Mouse (Mus musculus): ENCODE measurements at regions not wholly inside any gene's neighbourhood (a gene's known extent, or its start where the extent isn't known, plus 50 kb on each side); places are given as distances from the start of the nearest gene placed in this dataset.

- no peaks in the 10 kb centered on the region for H3K27me3 ChIP-seq (ENCODE audit: insufficient read depth, low read length)
- no peaks in the 10 kb centered on the region for H3K4me1 ChIP-seq (replicated peaks; ENCODE audit: insufficient read depth, low read length)
- no peak overlapping the region for H3K4me3 ChIP-seq (replicated peaks; ENCODE audit: low read depth, low read length)
- H3K9ac ChIP-seq (ENCODE audit: low read depth, low read length) = no peak overlapping the region
- DNase-seq (ENCODE audit: low spot score) (no peak), ATAC-seq (replicated peaks; ENCODE audit: low FRiP score, low read depth) (no peak)
- no peaks in the 10 kb centered on the region for H3K36me3 ChIP-seq (ENCODE audit: insufficient read depth, low read length)
- H3K9me3 ChIP-seq (replicated peaks; ENCODE audit: low read length) = no peaks in the 10 kb centered on the region
- no peak overlapping the region for H3K4me2 ChIP-seq (ENCODE audit: low read length)
- TF ChIP-seq CTCF (IDR thresholded peaks at IDR 0.05; ENCODE audit: low read depth) = no peak
- H3K27ac ChIP-seq = no peak overlapping the region
- WGBS = 70% methylated on average over 1 of the region's 1 CpGs
Measured at GRCm38 (mm10) chr6:81517185-81517584, 406.3 kb upstream of the Gcfc2 start.

GRCm38 (mm10) chr6:81562260-81562659 lies 361.2 kb upstream of the Gcfc2 start:
- Histone ChIP-seq H3K4me1 (replicated peaks; ENCODE audit: insufficient read depth, low read length) (no peaks in the 10 kb centered on the region), H3K4me2 (ENCODE audit: low read length) (no peak overlapping the region), H3K4me3 (replicated peaks; ENCODE audit: low read depth, low read length) (no peak overlapping the region), H3K9ac (ENCODE audit: low read depth, low read length) (no peak overlapping the region), H3K27ac (no peak overlapping the region), H3K27me3 (ENCODE audit: insufficient read depth, low read length) (no peaks in the 10 kb centered on the region), H3K9me3 (replicated peaks; ENCODE audit: low read length) (no peaks in the 10 kb centered on the region), H3K36me3 (ENCODE audit: insufficient read depth, low read length) (no peaks in the 10 kb centered on the region)
- DNase-seq (ENCODE audit: low spot score) (no peak), ATAC-seq (replicated peaks; ENCODE audit: low FRiP score, low read depth) (no peak)
- TF ChIP-seq CTCF (IDR thresholded peaks at IDR 0.05; ENCODE audit: low read depth) = no peak
- 55% methylated on average over 2 of the region's 2 CpGs for WGBS

GRCm38 (mm10) chr6:81563192-81563591 lies 360.3 kb upstream of the Gcfc2 start:
- H3K4me2 ChIP-seq (ENCODE audit: low read length) = no peak overlapping the region
- H3K4me3 ChIP-seq (replicated peaks; ENCODE audit: low read depth, low read length) = no peak overlapping the region
- DNase-seq (ENCODE audit: low spot score) (no peak), ATAC-seq (replicated peaks; ENCODE audit: low FRiP score, low read depth) (no peak)
- no peaks in the 10 kb centered on the region for H3K27me3 ChIP-seq (ENCODE audit: insufficient read depth, low read length)
- TF ChIP-seq CTCF (IDR thresholded peaks at IDR 0.05; ENCODE audit: low read depth) = no peak
- 74% methylated on average over 2 of the region's 2 CpGs for WGBS
- no peak overlapping the region for H3K27ac ChIP-seq
- H3K36me3 ChIP-seq (ENCODE audit: insufficient read depth, low read length) = no peaks in the 10 kb centered on the region
- H3K9me3 ChIP-seq (replicated peaks; ENCODE audit: low read length) = no peaks in the 10 kb centered on the region
- H3K4me1 ChIP-seq (replicated peaks; ENCODE audit: insufficient read depth, low read length) = no peaks in the 10 kb centered on the region
- H3K9ac ChIP-seq (ENCODE audit: low read depth, low read length) = no peak overlapping the region

- Histone ChIP-seq H3K36me3 (ENCODE audit: insufficient read depth, low read length) (no peaks in the 10 kb centered on the region), H3K4me1 (replicated peaks; ENCODE audit: insufficient read depth, low read length) (no peaks in the 10 kb centered on the region), H3K4me3 (replicated peaks; ENCODE audit: low read depth, low read length) (no peak overlapping the region), H3K9me3 (replicated peaks; ENCODE audit: low read length) (no peaks in the 10 kb centered on the region), H3K27ac (no peak overlapping the region), H3K27me3 (ENCODE audit: insufficient read depth, low read length) (no peaks in the 10 kb centered on the region), H3K9ac (ENCODE audit: low read depth, low read length) (no peak overlapping the region), H3K4me2 (ENCODE audit: low read length) (no peak overlapping the region)
- ATAC-seq (replicated peaks; ENCODE audit: low FRiP score, low read depth) (no peak), DNase-seq (ENCODE audit: low spot score) (no peak)
- no peak for TF ChIP-seq CTCF (IDR thresholded peaks at IDR 0.05; ENCODE audit: low read depth)
- whole genome bisulfite sequencing = 83% methylated on average over 1 of the region's 1 CpGs
Measured at GRCm38 (mm10) chr6:81564295-81564694, 359.2 kb upstream of the Gcfc2 start.

DNA sequence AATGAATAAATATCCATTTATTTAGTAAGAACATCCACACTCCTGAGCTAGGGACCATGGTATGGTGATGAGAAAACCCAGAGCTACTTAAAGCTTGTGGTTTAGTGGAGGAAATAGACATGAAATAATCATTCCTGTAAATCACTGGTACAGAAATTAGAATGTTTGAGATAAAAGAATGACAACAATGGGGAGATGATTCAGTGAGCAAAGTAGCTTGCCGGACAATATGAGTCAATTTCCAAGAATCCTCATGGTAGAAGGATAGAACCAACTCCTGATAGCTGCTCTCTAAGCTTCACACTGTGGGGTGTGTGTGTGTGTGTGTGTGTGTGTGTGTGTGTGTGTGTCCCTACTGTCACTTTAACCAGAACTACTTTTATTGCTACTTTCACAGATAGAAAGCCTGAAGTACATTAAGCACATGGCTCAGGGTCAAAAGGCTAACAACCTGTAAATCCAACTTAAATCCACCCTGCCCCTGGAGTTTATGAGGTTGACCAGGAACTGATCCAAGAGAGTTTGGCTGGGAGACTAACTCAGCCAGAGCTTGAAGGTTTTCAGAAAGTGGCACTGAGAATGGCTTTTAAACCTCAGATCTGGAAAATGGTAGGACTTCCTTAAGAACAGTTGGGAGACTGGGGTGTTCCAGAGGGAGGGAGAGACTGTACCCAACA lies 336.9 kb upstream of the Gcfc2 start:
- 74% methylated on average over 1 of the region's 1 CpGs for WGBS
- no peak for DNase-seq (ENCODE audit: low spot score)

DNA sequence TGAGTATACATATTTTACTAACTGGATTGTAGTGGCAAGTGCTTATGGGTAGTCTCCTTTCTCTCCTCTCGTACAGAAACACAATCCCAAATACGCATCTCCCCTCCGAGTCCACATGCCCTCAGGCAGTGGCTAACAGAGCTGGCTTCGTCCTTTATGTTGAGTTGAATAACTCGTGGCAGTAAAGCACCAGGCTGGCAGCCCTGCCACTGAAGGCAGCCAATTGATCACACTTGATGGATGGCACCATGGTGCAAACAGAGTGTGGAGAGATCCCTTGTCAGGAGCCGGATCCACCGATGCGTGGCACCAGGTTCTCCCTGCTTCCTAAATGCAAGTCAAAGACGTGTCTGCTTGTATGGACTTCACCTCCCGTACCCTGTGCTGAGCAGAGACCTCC lies 333.7 kb upstream of the Gcfc2 start:
- ATAC-seq (replicated peaks; ENCODE audit: low FRiP score, low read depth) = no peak
- H3K9ac ChIP-seq (ENCODE audit: low read depth, low read length) = no peak overlapping the region
- 57% methylated on average over 10 of the region's 10 CpGs for WGBS
- no peaks in the 10 kb centered on the region for H3K36me3 ChIP-seq (ENCODE audit: insufficient read depth, low read length)
- TF ChIP-seq CTCF (IDR thresholded peaks at IDR 0.05; ENCODE audit: low read depth) = no peak
- H3K4me2 ChIP-seq (ENCODE audit: low read length) = no peak overlapping the region
- H3K4me1 ChIP-seq (replicated peaks; ENCODE audit: insufficient read depth, low read length) = no peaks in the 10 kb centered on the region
- no peak overlapping the region for H3K4me3 ChIP-seq (replicated peaks; ENCODE audit: low read depth, low read length)
- H3K9me3 ChIP-seq (replicated peaks; ENCODE audit: low read length) = no peaks in the 10 kb centered on the region
- H3K27me3 ChIP-seq (ENCODE audit: insufficient read depth, low read length) = no peaks in the 10 kb centered on the region
- no peak for DNase-seq (ENCODE audit: low spot score)
- H3K27ac ChIP-seq = no peak overlapping the region

More for the DNA sequence above, 336.9 kb upstream of the Gcfc2 start:
- Histone ChIP-seq H3K27me3 (ENCODE audit: insufficient read depth, low read length) (no peaks in the 10 kb centered on the region), H3K4me1 (replicated peaks; ENCODE audit: insufficient read depth, low read length) (no peaks in the 10 kb centered on the region), H3K4me3 (replicated peaks; ENCODE audit: low read depth, low read length) (no peak overlapping the region), H3K36me3 (ENCODE audit: insufficient read depth, low read length) (no peaks in the 10 kb centered on the region), H3K9ac (ENCODE audit: low read depth, low read length) (no peak overlapping the region), H3K4me2 (ENCODE audit: low read length) (no peak overlapping the region), H3K9me3 (replicated peaks; ENCODE audit: low read length) (no peaks in the 10 kb centered on the region), H3K27ac (no peak overlapping the region)
- ATAC-seq (replicated peaks; ENCODE audit: low FRiP score, low read depth) = no peak
- TF ChIP-seq CTCF (IDR thresholded peaks at IDR 0.05; ENCODE audit: low read depth) = no peak

DNA sequence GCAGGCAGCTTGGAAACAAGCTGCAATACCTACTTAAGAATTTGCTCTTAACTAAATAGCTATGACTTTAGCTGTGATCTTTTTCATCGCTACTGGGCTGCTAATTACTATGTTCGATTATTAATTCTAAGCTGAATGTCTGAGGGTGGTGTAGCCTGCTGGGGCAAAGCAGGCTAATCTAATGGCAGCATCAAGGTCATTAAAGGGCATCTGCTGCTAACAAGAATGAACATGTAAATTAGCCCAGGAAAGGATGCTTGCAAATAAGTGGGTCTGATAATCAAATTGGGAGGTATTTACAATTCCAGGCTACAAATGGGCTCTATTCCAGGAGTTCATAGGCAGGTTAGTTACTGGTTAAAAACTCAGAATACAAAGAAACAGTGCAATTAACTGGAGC lies 327.5 kb upstream of the Gcfc2 start:
- WGBS = 93% methylated on average over 2 of the region's 2 CpGs
- no peak for ATAC-seq (replicated peaks; ENCODE audit: low FRiP score, low read depth)
- no peaks in the 10 kb centered on the region for H3K27me3 ChIP-seq (ENCODE audit: insufficient read depth, low read length)

More for the DNA sequence above, 327.5 kb upstream of the Gcfc2 start:
- no peak for DNase-seq (ENCODE audit: low spot score)
- Histone ChIP-seq H3K4me3 (replicated peaks; ENCODE audit: low read depth, low read length) (no peak overlapping the region), H3K9ac (ENCODE audit: low read depth, low read length) (no peak overlapping the region), H3K36me3 (ENCODE audit: insufficient read depth, low read length) (no peaks in the 10 kb centered on the region), H3K4me2 (ENCODE audit: low read length) (no peak overlapping the region), H3K4me1 (replicated peaks; ENCODE audit: insufficient read depth, low read length) (no peaks in the 10 kb centered on the region), H3K9me3 (replicated peaks; ENCODE audit: low read length) (no peaks in the 10 kb centered on the region), H3K27ac (no peak overlapping the region)
- no peak for TF ChIP-seq CTCF (IDR thresholded peaks at IDR 0.05; ENCODE audit: low read depth)
